Mouse (Mus musculus) liver, postnatal 0 days (tissue): ENCODE results near the gene Tctn3. TPM values are rescaled to one million over a fixed set of nuclear protein-coding genes. Genes with fewer than 3 reads are reported as not detected.
"Not testable (repeated sequence)": the region's sequence is repeated elsewhere in the genome, so short reads cannot be mapped to it uniquely, and the experiment has no call there.

ENCODE experiments used
- ATAC-seq: fragments of 200-750 bp; cut with Nextera tagmentation; 2 replicates; pipeline ENCODE4 v1.8.0; 2017; ENCODE audit warnings: mild to moderate bottlenecking, moderate library complexity
- DNase-seq: peaks from one replicate; pipeline ENCODE4 v3.0.0-alpha.2; 2016
- H3K27ac ChIP-seq: fragments of 300-500 bp; sonication (generic); 2 replicates; pipeline ENCODE4 v1.5.1; 2014; ENCODE audit warnings: antibody characterized with exemption, moderate library complexity, mild to moderate bottlenecking, low read depth
- H3K27me3 ChIP-seq: fragments of 300-500 bp; sonication (generic); 2 replicates; pipeline ENCODE4 v1.6.1; 2014; ENCODE audit warnings: low read length, control low read depth, mixed read lengths; ENCODE audit not compliant: insufficient read depth
- H3K36me3 ChIP-seq: fragments of 300-500 bp; sonication (generic); replicated peaks from 2 replicates; pipeline ENCODE4 v1.6.1; 2014; ENCODE audit warnings: mild to moderate bottlenecking, control low read depth, low read length, moderate library complexity, mixed read lengths; ENCODE audit not compliant: insufficient read depth
- H3K4me1 ChIP-seq: fragments of 300-500 bp; sonication (generic); 2 replicates; pipeline ENCODE4 v1.6.1; 2014; ENCODE audit warnings: antibody characterized with exemption, mild to moderate bottlenecking, control low read depth; ENCODE audit not compliant: insufficient read depth
- H3K4me2 ChIP-seq: fragments of 300-500 bp; sonication (generic); 2 replicates; pipeline ENCODE4 v1.6.1; 2014; ENCODE audit warnings: low read depth, mild to moderate bottlenecking, low read length, moderate library complexity, mixed read lengths
- H3K4me3 ChIP-seq: fragments of 300-500 bp; sonication (generic); 2 replicates; pipeline ENCODE4 v1.5.1; 2014; ENCODE audit warnings: low read depth, low read length
- H3K9ac ChIP-seq: fragments of 300-500 bp; sonication (generic); replicated peaks from 2 replicates; pipeline ENCODE4 v1.6.1; 2014; ENCODE audit warnings: mild to moderate bottlenecking, moderate library complexity
- H3K9me3 ChIP-seq: fragments of 300-500 bp; sonication (generic); 2 replicates; pipeline ENCODE4 v1.6.1; 2016; ENCODE audit warnings: mild to moderate bottlenecking, control low read depth, low read length, mixed read lengths
- CTCF ChIP-seq: sonication (generic); IDR thresholded peaks from 2 replicates; pipeline ENCODE4 v1.5.1; 2016; ENCODE audit warnings: antibody characterized with exemption, low read depth
- EP300 ChIP-seq: IDR thresholded peaks from 2 replicates; pipeline ENCODE4 v1.6.1; 2016; ENCODE audit warnings: antibody characterized with exemption, low read depth, mild to moderate bottlenecking
- WGBS: fragments of 180-500 bp; shearing (Covaris S2); extraction: QIAGEN DNeasy Blood & Tissue Kit; methylation state at CpG from one replicate; pipeline ENCODE4 v1.1.7; 2014; ENCODE audit not compliant: insufficient replicate concordance; 5-methylcytosine and 5-hydroxymethylcytosine counted together
- polyA plus RNA-seq: library from polyadenylated mRNA; unstranded; fragments of >200 nt; fragmentation: Nextera tagmentation; extraction: Ambion mirVana; gene quantifications from 2 replicates; pipeline ENCODE4 v1.2.1, GENCODE M21; 2015

Gene Tctn3
- polyA plus RNA-seq, 1 experiment from 2014 or later: 1.8 TPM

DNA sequence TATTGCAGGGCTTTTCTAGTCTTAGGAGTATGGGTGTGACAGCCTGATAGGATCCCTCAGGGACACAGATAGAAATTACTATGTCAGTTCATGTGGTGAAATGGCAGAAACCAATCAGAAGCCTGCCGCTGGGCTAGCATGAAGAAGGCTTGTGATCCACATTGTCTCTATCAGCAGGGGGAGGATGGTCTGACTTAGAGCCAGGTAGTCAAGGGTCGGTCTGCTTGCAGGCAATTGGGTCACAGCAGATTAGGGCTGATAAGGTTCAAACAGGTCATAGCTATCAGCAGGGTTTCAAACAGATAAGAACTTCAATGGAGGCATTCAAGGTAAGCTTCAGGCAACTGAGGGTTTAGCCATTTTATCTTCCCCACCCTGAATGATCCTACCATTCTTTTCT, 31.1 kb downstream of the Tctn3 start:
- TF ChIP-seq CTCF: no peak
- no peak for TF ChIP-seq EP300
- whole genome bisulfite sequencing: 37% methylated on average over 2 of the region's 2 CpGs
- ATAC-seq (no peak), DNase-seq (no peak)
- Histone ChIP-seq H3K4me2 (no peak overlapping the region), H3K9me3 (no peaks in the 10 kb centered on the region), H3K27ac (no peak overlapping the region), H3K36me3 (peaks cover 32% of the 10 kb centered on the region), H3K9ac (no peak overlapping the region), H3K4me1 (0 out of 2 replicates have a peak, but pooled peaks cover 2% of the 10 kb centered on the region), H3K27me3 (no peaks in the 10 kb centered on the region), H3K4me3 (no peak overlapping the region)

- no peak overlapping the region for H3K9ac ChIP-seq
- no peak for ATAC-seq
- H3K4me1 ChIP-seq: no peaks in the 10 kb centered on the region
- no peaks in the 10 kb centered on the region for H3K27me3 ChIP-seq
- peaks cover 1% of the 10 kb centered on the region for H3K9me3 ChIP-seq
- TF ChIP-seq CTCF (no peak), EP300 (no peak)
- 82% methylated on average over 5 of the region's 5 CpGs for WGBS
- no peak for DNase-seq
- H3K4me2 ChIP-seq: no peak overlapping the region
- no peak overlapping the region for H3K27ac ChIP-seq
- peaks cover 51% of the 10 kb centered on the region for H3K36me3 ChIP-seq
- H3K4me3 ChIP-seq: no peak overlapping the region
These were observed 36.6 kb downstream of the Tctn3 start for GRCm38 (mm10) chr19:40575438-40575837.

- no peaks in the 10 kb centered on the region for H3K27me3 ChIP-seq
- H3K4me2 ChIP-seq: no peak overlapping the region
- H3K9me3 ChIP-seq: peaks cover 10% of the 10 kb centered on the region
- DNase-seq (no peak), ATAC-seq (peak; percentile 66)
- TF ChIP-seq EP300 (no peak), CTCF (no peak)
- H3K9ac ChIP-seq: no peak overlapping the region
- 75% methylated on average over 9 of the region's 9 CpGs for WGBS
- no peaks in the 10 kb centered on the region for H3K4me1 ChIP-seq
- no peak overlapping the region for H3K27ac ChIP-seq
- no peak overlapping the region for H3K4me3 ChIP-seq
- H3K36me3 ChIP-seq: peaks cover 69% of the 10 kb centered on the region
These were observed 41.3 kb downstream of the Tctn3 start for GRCm38 (mm10) chr19:40570726-40571125.

DNA sequence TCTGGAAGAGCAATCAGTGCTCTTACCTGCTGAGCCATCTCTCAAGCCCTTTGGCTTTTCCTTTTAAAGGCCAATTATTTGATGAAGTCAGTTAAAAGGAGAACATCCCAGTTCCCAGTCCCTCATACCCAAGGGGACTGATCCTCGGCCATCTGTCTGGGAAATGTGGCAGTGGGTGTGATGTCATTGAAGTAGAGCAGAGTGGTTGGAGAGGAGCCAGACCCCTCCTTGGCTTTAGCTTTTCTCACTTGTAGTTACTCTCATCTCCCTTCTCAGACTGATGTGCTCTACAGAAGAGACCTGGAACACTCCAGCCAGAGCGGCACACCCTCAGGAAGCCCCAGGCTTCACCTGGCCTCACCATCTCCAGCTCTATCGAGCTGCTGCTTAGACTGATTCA, 44.4 kb downstream of the Tctn3 start:
- no peak for ATAC-seq
- Histone ChIP-seq H3K9me3 (peaks cover 10% of the 10 kb centered on the region), H3K27me3 (no peaks in the 10 kb centered on the region)

DNA sequence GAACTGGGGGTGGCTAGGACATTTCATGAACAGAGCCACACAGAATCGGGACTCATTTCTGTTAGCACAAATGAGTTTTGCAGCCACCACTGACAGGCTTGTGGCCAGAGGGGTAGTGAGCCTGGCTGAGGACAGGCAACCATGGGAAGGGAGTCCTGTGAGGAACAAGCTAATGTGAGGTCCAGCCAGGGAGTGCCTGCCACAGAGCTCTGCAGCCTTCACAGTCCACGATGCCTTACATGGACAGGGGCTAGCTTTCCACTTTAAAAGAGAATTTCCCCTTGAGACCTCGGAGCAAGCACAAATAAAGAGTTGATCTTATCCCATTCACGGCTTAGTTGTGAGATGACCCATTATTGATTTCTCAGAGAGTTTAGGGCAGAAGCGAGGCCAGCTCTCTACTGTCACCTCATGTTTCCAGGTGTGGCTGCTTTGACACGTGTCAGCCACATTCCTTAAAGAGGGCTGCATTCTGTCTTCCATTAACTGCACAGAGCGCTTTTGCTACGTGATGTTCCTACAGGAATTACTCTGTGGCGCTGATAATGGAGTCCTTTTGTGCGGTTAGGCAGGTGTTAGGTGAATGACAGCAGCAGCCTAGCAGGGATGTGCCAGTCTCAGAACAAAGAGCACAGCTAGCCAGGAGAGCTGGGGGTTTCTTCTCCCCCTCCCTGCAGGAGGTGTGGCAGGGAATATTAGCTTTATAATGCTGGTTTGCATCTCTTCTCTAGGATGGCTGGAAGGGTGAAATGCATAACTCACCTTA, 48.0 kb downstream of the Tctn3 start:
- Histone ChIP-seq H3K36me3 (peaks cover 57% of the 10 kb centered on the region), H3K9me3 (no peaks in the 10 kb centered on the region), H3K9ac (no peak overlapping the region), H3K4me2 (no peak overlapping the region), H3K27ac (no peak overlapping the region), H3K4me1 (no peaks in the 10 kb centered on the region), H3K4me3 (no peak overlapping the region), H3K27me3 (no peaks in the 10 kb centered on the region)
- DNase-seq (no peak), ATAC-seq (no peak)
- WGBS: 78% methylated on average over 10 of the region's 10 CpGs
- TF ChIP-seq EP300 (no peak), CTCF (no peak)

More for the DNA sequence above, 44.4 kb downstream of the Tctn3 start:
- Histone ChIP-seq H3K4me2 (no peak overlapping the region), H3K36me3 (peaks cover 72% of the 10 kb centered on the region), H3K4me3 (no peak overlapping the region), H3K4me1 (no peaks in the 10 kb centered on the region), H3K27ac (no peak overlapping the region), H3K9ac (no peak overlapping the region)
- WGBS: 89% methylated on average over 3 of the region's 3 CpGs
- TF ChIP-seq EP300 (no peak), CTCF (no peak)
- no peak for DNase-seq

GRCm38 (mm10) chr19:40561521-40561920, 50.5 kb downstream of the Tctn3 start:
- WGBS: 73% methylated on average over 12 of the region's 31 CpGs
- ATAC-seq: peak; percentile 47; the same call in 1 of the 2 replicates

More at GRCm38 (mm10) chr19:40561521-40561920, 50.5 kb downstream of the Tctn3 start:
- H3K9me3 ChIP-seq, H3K9ac ChIP-seq, H3K27ac ChIP-seq, H3K4me3 ChIP-seq, DNase-seq, H3K4me1 ChIP-seq, H3K4me2 ChIP-seq, H3K27me3 ChIP-seq: not testable (repeated sequence)
- H3K36me3 ChIP-seq: peaks cover 49% of the 10 kb centered on the region
